Mouse (Mus musculus) frontal cortex, postnatal 14 days (tissue): ENCODE results near the gene Macrod1.

Source experiments
- DNase-seq, 2 experiments: peaks; one replicate each; pipeline ENCODE4 v3.0.0; 2022; ENCODE audit warnings: low spot score in 2 of 2

Macrod1 gene

GRCm38 (mm10) chr19:7239574-7239973 lies 183.0 kb downstream of the Macrod1 start:
- DNase-seq = no peak

- no peak for DNase-seq
Measured at GRCm38 (mm10) chr19:7240291-7240690, 183.7 kb downstream of the Macrod1 start.

DNA sequence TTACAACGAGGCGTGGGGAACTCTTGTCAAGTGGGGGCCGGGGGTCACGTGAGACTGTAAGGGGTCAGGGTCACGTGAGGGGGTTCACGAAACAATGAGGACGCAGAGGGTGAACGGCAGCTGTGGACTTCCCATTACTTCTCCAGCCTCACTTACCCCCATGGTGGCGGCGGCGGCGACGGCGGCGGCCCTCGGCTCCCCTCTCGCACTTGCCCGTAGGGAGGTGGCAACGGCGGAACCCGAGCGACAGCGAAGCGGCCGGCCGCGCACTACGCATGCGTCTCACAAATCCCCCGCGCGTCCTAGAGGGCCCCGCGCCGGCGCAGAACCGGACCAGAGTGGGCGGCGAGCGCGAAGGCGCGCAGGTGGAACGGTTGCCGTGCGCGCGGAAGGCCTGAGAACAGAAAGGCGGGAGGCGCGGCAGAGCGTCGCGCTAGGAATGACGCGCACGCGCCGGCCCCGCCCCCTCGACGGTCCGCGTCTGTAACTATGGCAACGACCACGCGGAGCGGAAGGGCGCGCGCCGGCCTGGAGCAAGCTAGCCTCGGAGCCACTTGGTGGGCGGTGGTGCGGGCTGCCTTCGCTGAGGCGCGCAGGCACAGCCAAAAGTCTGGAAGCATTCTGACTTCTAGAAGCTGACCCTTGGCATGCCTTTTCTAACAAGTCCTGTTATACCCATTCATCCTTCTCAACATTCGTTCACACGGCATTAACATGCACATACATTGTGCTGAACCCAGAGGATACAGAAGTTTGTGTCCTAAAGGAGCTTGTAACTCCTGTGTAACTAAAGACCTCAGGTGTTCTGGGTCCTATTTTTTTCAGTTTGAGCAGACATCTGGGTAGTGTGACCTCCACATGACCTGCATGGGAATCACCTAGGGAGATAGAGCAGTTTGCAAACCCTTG lies 184.4 kb downstream of the Macrod1 start, which contains the start of gene Naa40:
Naa40 (minus strand) TSS at position 402 of the 909 bp plus-strand sequence.
- peak; percentile 87 to 90 for DNase-seq

DNA sequence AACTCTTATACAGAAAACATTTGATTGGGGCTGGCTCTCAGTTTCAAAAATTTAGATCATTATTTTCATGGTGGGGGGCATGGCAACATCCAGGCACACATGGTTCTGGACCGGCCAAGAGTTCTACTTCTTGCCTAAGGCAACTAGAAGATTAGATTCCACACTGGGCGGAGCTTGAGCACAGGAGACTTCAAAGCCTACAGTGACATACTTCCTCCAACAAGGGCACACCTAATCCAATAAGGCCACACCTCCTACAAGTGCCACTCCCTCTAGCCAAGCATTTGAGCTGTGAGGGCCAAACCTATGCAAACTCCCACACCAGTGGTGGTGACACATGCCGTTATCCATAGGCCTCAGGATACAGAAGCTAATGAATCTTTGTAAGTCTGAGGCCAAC lies 189.4 kb downstream of the Macrod1 start:
- no peak for DNase-seq
